Mouse (Mus musculus) urinary bladder, postnatal 14 days (tissue): ENCODE measurements around the gene Mnd1.
A peak's percentile ranks its signal among the peaks of the same experiment; 100 is the strongest.

Experiments used
- DNase-seq: peaks from one replicate; pipeline ENCODE4 v3.0.0; 2021; ENCODE audit warnings: low spot score

Gene Mnd1

DNA sequence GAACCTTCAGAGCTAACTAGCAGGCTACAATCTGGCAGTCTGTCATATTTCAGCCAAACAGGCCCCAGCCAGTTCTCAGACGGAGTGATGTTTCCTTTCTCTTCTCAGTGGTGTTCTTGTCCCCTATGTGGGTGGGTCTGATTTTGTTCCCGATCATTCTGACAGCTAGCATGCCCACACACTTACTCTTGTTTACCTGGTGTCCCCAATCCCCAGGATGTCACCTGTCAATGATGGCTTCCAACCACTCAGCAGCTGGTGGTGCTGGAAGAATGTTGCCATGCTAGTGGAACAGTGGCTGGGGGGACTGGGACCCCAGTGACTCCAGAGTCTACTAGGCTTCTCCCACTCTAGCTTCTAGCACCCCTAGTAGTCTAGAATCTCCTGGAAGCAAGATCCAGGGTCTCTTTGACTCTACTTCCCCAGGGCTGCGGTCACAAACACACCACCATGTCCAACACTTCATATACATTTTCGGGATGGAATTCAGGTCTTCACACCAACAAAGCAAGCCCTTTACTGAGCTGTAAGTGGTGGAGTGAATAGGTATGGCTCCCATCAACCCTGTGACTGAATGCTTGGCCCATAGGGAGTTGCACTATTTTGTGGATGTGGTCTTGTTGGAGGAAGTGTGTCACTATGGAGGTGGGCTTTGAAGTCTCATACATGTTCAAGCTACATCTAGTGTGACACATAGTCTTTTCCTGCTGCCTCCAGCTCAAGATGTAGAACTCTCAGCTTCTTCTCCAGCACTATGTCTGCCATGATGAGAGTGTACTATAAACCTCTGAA lies 2.2 kb upstream of the Mnd1 start:
- no peak for DNase-seq

GRCm38 (mm10) chr3:84157011-84157410 lies 1.4 kb upstream of the Mnd1 start:
- no peak for DNase-seq

GRCm38 (mm10) chr3:84156105-84156504 lies 519 bp upstream of the Mnd1 start:
- DNase-seq: no peak

DNA sequence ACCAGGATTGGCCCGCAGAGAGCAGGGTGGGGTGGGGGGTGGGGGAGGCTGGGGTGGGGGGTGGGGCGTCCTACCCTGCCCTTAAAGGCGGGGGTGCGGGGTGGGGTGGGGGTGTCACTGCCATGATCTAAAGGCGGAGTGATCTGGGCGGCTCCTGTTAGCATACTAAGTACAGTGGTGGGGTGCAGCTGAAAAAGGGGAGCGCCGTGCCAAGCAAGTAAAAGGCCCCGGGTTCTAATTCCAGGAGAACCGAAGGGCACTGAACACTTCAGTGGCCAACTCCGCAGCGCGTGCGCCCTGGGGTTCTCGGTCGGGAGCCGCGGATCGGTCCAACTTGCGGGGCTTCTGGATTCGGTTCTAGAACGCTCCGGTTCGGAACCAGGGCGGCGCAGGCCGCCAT lies 440 bp downstream of the Mnd1 start:
- DNase-seq: no peak

GRCm38 (mm10) chr3:84154721-84155141 lies 855 bp downstream of the Mnd1 start:
- no peak for DNase-seq

DNA sequence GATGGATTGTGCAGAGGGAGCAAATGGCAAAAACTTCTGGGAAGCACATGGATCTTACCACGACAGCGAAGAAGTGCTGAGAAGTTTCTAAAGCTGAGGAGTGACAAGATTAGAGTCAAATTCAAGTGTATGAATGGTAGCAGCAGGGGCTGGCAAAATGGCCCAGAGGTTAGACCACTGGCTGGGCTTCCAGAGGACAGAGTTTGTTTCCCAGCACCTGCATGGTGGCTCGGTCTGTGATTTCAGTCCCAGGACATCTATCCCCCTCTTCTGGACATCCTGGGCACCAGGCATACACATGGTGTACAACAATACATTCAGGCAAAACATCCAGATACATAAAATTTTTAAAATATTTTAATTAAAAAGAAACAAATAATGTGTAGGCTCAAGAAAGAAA lies 5.8 kb downstream of the Mnd1 start:
- DNase-seq: no peak

GRCm38 (mm10) chr3:84140947-84141346 lies 14.6 kb downstream of the Mnd1 start:
- DNase-seq: no peak

GRCm38 (mm10) chr3:84136509-84136908 lies 19.1 kb downstream of the Mnd1 start:
- DNase-seq: no peak

GRCm38 (mm10) chr3:84135933-84136332 lies 19.7 kb downstream of the Mnd1 start:
- no peak for DNase-seq

DNA sequence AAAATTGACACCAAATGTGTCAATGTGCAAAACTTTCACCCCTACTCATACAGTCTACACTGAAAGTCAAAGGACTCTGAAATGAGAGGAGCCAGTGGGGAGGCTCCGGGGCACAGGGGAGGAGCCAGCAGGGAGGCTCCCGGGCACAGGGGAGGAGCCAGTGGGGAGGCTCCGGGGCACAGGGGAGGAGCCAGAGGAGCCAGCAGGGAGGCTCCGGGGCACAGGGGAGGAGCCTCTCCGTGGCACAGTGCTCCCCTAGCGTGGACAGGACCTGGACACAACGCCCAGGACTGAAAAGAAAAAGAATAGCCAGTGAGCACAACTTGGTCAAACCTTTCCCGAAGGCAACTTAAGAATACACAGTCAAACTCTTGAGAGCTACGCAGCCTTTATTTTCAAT lies 20.2 kb downstream of the Mnd1 start:
- DNase-seq: no peak

DNA sequence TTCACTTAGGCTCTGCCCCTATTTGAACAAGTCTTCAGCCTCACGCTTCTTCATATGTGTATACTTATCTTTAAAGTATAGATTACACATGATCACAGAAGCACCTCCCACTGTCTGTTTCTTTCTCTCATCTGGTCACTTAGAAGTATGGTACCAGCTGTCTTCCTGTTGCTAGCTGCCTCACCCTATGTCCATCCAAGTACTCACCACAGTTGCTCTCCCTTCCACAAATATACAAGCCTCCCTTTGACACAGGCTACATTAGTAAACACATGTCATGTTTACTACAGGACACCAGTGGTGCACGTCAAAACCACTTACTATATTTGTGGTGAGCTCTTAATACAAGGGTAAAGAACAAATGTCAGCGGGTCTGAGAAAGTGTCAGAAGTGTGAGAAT lies 24.2 kb downstream of the Mnd1 start:
- DNase-seq: no peak

DNA sequence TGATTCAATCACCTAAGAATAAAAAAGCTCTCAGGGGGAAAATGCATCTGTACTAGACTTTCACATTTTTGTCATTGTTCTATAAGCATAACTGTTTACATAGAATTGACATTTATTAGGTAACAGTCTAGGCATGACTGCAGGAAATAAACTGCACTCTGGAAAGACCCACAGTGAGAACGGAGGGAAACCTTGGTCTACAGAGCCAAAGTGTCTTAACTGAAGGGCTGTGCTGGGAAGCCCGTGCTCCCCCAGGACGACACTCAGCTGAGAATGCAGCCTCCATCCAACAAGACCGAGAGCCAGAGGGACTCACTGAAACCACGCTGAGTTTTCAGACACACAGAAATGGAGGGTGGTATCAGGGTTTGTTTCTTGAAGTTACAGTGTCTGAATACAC lies 24.8 kb downstream of the Mnd1 start:
- no peak for DNase-seq

DNA sequence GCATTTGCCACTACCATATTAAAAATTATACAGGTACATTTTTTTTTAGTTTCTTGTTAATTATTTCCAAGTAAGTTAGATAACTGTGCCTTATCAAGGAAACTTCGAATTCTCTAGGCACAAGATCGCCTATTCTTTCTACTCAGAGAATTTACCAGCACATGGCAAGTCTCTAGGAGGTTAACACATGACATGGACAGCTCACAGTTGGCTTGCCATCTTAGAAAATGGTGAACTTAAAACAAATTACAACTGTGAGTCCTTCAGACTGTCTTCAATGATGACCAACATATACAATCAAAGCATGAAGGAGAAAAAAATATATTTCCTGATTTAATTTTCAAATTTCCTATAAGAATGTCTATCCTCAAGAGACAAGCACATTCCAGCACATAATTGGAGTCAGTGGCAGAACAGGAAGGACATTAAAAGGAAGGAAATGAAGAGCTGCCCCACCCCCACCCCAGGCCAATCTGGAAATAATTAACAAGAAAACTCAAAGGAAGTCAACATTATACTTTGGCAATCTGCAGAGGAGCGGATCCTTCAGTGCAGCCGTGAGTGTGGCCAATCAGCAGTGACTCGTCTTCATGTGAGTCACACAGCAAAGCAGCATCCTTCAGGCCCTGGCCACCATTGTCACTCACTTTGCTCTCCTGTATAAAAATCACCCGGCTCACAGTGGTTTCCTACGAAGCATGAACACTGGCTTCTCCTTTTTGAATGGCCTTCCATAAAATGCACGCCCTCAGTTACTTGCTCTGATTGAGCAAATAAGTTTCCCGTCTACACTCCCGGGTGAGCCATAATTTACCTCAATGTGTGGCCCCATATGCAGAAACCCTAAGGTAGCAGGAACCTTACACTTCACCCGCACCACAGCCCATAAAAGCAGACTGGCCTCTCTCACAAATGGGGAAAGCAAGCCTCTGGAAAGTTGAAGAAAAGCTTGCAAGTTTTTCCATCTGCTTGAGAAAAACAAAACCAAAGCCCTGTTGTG lies 26.4 kb downstream of the Mnd1 start:
- no peak for DNase-seq

- DNase-seq: no peak
Measured at GRCm38 (mm10) chr3:84127431-84127830, 28.2 kb downstream of the Mnd1 start.

- DNase-seq: no peak
Measured at GRCm38 (mm10) chr3:84126721-84127120, 28.9 kb downstream of the Mnd1 start.

GRCm38 (mm10) chr3:84125704-84126289 lies 29.8 kb downstream of the Mnd1 start:
- DNase-seq: no peak

- peak; percentile 14 for DNase-seq
Measured at GRCm38 (mm10) chr3:84123461-84123860, 32.1 kb downstream of the Mnd1 start.

DNA sequence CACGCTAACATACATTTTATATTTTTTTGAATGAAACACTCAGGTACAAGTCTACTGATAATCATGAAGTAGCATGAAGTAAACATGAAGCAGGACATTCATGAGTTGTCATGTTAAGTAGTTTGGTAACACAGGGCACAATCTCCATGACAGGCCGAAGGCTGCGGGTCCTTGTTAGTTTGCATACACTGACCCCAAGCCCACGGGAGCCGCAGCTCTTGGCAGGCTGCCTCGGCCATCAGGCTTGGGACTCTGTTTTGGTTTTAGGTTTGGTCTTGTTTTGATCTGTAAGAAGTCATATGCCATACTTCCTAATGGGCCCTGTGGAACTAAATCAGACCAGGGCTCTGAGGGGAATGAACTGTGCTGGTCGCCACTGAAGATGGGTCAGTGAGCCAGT lies 36.9 kb downstream of the Mnd1 start:
- DNase-seq: no peak

DNA sequence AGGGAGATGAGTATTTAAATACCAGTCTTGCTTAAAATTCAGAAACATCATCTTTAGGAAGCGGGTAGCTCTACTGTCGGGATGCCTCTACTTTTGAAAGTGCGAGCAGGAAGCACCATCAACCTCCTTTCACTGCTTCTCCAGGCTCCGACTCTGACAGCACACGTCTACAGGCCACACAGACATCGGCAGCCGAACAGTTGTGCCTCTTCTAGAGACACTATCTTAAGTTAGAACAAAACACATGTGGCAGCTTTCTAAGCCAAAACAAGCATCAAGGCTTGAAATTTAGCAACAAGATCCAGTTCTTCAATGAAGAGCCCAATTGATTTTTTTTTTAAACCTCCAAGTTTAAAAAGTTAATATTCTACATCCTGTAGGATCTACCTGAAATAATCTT lies 37.4 kb downstream of the Mnd1 start:
- no peak for DNase-seq

DNA sequence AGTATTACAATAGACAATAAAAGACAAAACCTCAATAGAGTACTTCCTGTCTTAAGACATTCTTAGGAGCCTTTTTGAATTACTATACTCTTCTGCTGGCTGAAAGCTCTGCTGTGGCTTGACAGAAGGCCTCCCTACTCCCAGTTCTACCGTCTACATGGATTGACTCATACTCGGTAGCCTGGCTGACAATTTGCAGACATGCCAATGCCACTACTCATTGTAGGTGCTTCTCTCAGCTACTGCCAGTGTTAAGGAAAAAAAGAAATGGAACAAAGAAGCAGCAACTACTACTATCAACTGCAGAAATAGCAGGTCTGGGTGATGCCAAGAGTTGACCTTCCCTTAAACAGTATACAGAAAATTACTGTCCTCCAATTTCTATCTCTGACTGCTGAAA lies 47.0 kb downstream of the Mnd1 start:
- DNase-seq: no peak

GRCm38 (mm10) chr3:84106106-84106505 lies 49.5 kb downstream of the Mnd1 start:
- no peak for DNase-seq

DNA sequence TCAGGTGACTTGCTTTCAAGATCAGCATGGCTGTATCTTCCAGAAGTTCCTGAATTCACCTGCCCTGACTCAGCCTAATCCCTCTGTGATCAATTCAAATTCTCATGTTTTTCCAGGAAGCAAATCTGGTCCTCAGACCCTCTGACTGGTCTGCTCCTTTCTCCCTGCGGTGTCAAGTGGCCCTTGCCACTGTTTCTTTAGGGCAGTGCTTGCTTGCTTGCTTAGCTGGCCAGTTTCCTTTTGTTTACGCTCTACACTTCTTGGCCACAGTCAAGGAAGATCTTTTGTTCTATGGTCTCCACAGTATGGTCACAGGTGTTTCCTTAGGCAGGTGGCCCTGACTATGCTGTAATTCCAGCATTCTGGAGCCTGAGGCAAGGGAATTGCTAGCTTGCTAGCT lies 52.0 kb downstream of the Mnd1 start:
- no peak for DNase-seq

DNA sequence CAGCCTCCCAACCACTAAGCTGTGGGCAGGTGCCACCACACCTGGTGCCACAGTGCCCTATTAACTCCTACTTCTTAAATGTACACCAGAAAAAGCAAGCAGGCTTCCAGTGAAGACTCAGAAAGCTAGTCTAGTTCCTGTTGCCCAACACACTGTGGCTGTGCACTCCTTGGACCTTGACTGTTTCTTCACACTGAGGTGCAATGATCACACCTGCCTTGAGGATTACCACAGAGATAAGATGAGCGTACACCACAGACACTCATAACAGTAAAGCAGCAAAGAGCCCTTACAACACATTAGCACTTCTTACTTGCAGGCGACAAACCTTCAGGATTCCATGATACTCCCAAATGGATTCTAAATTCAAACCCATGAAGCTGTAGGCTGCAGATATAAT lies 62.7 kb downstream of the Mnd1 start:
- DNase-seq: no peak
